Mouse (Mus musculus): ENCODE measurements at regions not wholly inside any gene's neighbourhood (a gene's known extent, or its start where the extent isn't known, plus 50 kb on each side); places are given as distances from the start of the nearest gene placed in this dataset.

- ATAC-seq (replicated peaks; ENCODE audit: insufficient number of reproducible peaks, low FRiP score, low TSS enrichment, low read depth) (no peak), DNase-seq (ENCODE audit: low spot score) (no peak)
- Histone ChIP-seq H3K4me1 (ENCODE audit: control insufficient read depth, insufficient read depth, low read length) (no peaks in the 10 kb centered on the region), H3K9me3 (replicated peaks; ENCODE audit: control insufficient read depth, low read length) (no peaks in the 10 kb centered on the region), H3K27ac (replicated peaks; ENCODE audit: low read depth, low read length) (no peak overlapping the region), H3K9ac (replicated peaks; ENCODE audit: low read length) (no peak overlapping the region), H3K4me3 (ENCODE audit: low read depth, low read length) (no peak overlapping the region), H3K27me3 (ENCODE audit: control insufficient read depth, insufficient read depth, low read length) (no peaks in the 10 kb centered on the region), H3K4me2 (ENCODE audit: low read depth, low read length) (no peak overlapping the region), H3K36me3 (replicated peaks; ENCODE audit: control insufficient read depth, insufficient read depth, low read depth, low read length) (no peaks in the 10 kb centered on the region)
- WGBS = 76% methylated on average over 8 of the region's 8 CpGs
Measured at GRCm38 (mm10) chr9:68402176-68402845, 251.3 kb upstream of the Rora start.

- Histone ChIP-seq H3K36me3 (replicated peaks; ENCODE audit: control insufficient read depth, insufficient read depth, low read depth, low read length) (no peaks in the 10 kb centered on the region), H3K4me1 (ENCODE audit: control insufficient read depth, insufficient read depth, low read length) (no peaks in the 10 kb centered on the region), H3K9me3 (replicated peaks; ENCODE audit: control insufficient read depth, low read length) (no peaks in the 10 kb centered on the region), H3K27ac (replicated peaks; ENCODE audit: low read depth, low read length) (no peak overlapping the region), H3K27me3 (ENCODE audit: control insufficient read depth, insufficient read depth, low read length) (no peaks in the 10 kb centered on the region), H3K4me2 (ENCODE audit: low read depth, low read length) (no peak overlapping the region), H3K4me3 (ENCODE audit: low read depth, low read length) (no peak overlapping the region), H3K9ac (replicated peaks; ENCODE audit: low read length) (no peak overlapping the region)
- DNase-seq (ENCODE audit: low spot score) = no peak
- 93% methylated on average over 3 of the region's 3 CpGs for WGBS
- ATAC-seq (replicated peaks; ENCODE audit: insufficient number of reproducible peaks, low FRiP score, low TSS enrichment, low read depth) = no peak
Measured at GRCm38 (mm10) chr9:68402981-68403380, 250.6 kb upstream of the Rora start.

GRCm38 (mm10) chr9:68403516-68403915 lies 250.1 kb upstream of the Rora start:
- Histone ChIP-seq H3K4me3 (ENCODE audit: low read depth, low read length) (no peak overlapping the region), H3K9me3 (replicated peaks; ENCODE audit: control insufficient read depth, low read length) (no peaks in the 10 kb centered on the region), H3K36me3 (replicated peaks; ENCODE audit: control insufficient read depth, insufficient read depth, low read depth, low read length) (no peaks in the 10 kb centered on the region), H3K27ac (replicated peaks; ENCODE audit: low read depth, low read length) (no peak overlapping the region), H3K4me2 (ENCODE audit: low read depth, low read length) (no peak overlapping the region), H3K9ac (replicated peaks; ENCODE audit: low read length) (no peak overlapping the region), H3K4me1 (ENCODE audit: control insufficient read depth, insufficient read depth, low read length) (no peaks in the 10 kb centered on the region), H3K27me3 (ENCODE audit: control insufficient read depth, insufficient read depth, low read length) (no peaks in the 10 kb centered on the region)
- 84% methylated on average over 4 of the region's 4 CpGs for WGBS
- no peak for ATAC-seq (replicated peaks; ENCODE audit: insufficient number of reproducible peaks, low FRiP score, low TSS enrichment, low read depth)
- DNase-seq (ENCODE audit: low spot score) = no peak

GRCm38 (mm10) chr9:68409786-68410185 lies 243.8 kb upstream of the Rora start:
- H3K9ac ChIP-seq (replicated peaks; ENCODE audit: low read length) = no peak overlapping the region
- no peak overlapping the region for H3K4me2 ChIP-seq (ENCODE audit: low read depth, low read length)
- 81% methylated on average over 3 of the region's 3 CpGs for WGBS
- H3K4me3 ChIP-seq (ENCODE audit: low read depth, low read length) = no peak overlapping the region
- DNase-seq (ENCODE audit: low spot score) (no peak), ATAC-seq (replicated peaks; ENCODE audit: insufficient number of reproducible peaks, low FRiP score, low TSS enrichment, low read depth) (no peak)
- no peaks in the 10 kb centered on the region for H3K9me3 ChIP-seq (replicated peaks; ENCODE audit: control insufficient read depth, low read length)
- H3K27me3 ChIP-seq (ENCODE audit: control insufficient read depth, insufficient read depth, low read length) = no peaks in the 10 kb centered on the region
- H3K36me3 ChIP-seq (replicated peaks; ENCODE audit: control insufficient read depth, insufficient read depth, low read depth, low read length) = no peaks in the 10 kb centered on the region
- H3K27ac ChIP-seq (replicated peaks; ENCODE audit: low read depth, low read length) = no peak overlapping the region
- no peaks in the 10 kb centered on the region for H3K4me1 ChIP-seq (ENCODE audit: control insufficient read depth, insufficient read depth, low read length)

GRCm38 (mm10) chr9:68426286-68426685 lies 227.3 kb upstream of the Rora start:
- WGBS = 84% methylated on average over 2 of the region's 2 CpGs

GRCm38 (mm10) chr9:68462755-68463154 lies 190.8 kb upstream of the Rora start:
- Histone ChIP-seq H3K27me3 (ENCODE audit: control insufficient read depth, insufficient read depth, low read length) (no peaks in the 10 kb centered on the region), H3K36me3 (replicated peaks; ENCODE audit: control insufficient read depth, insufficient read depth, low read depth, low read length) (no peaks in the 10 kb centered on the region), H3K4me1 (ENCODE audit: control insufficient read depth, insufficient read depth, low read length) (no peaks in the 10 kb centered on the region), H3K9ac (replicated peaks; ENCODE audit: low read length) (no peak overlapping the region), H3K9me3 (replicated peaks; ENCODE audit: control insufficient read depth, low read length) (no peaks in the 10 kb centered on the region), H3K4me3 (ENCODE audit: low read depth, low read length) (no peak overlapping the region), H3K4me2 (ENCODE audit: low read depth, low read length) (no peak overlapping the region), H3K27ac (replicated peaks; ENCODE audit: low read depth, low read length) (no peak overlapping the region)
- no peak for DNase-seq (ENCODE audit: low spot score)
- no peak for ATAC-seq (replicated peaks; ENCODE audit: insufficient number of reproducible peaks, low FRiP score, low TSS enrichment, low read depth)
- 92% methylated on average over 5 of the region's 5 CpGs for WGBS

More at GRCm38 (mm10) chr9:68426286-68426685, 227.3 kb upstream of the Rora start:
- Histone ChIP-seq H3K27ac (replicated peaks; ENCODE audit: low read depth, low read length) (no peak overlapping the region), H3K27me3 (ENCODE audit: control insufficient read depth, insufficient read depth, low read length) (no peaks in the 10 kb centered on the region), H3K36me3 (replicated peaks; ENCODE audit: control insufficient read depth, insufficient read depth, low read depth, low read length) (no peaks in the 10 kb centered on the region), H3K9ac (replicated peaks; ENCODE audit: low read length) (no peak overlapping the region), H3K4me3 (ENCODE audit: low read depth, low read length) (no peak overlapping the region), H3K4me1 (ENCODE audit: control insufficient read depth, insufficient read depth, low read length) (no peaks in the 10 kb centered on the region), H3K9me3 (replicated peaks; ENCODE audit: control insufficient read depth, low read length) (no peaks in the 10 kb centered on the region), H3K4me2 (ENCODE audit: low read depth, low read length) (no peak overlapping the region)
- ATAC-seq (replicated peaks; ENCODE audit: insufficient number of reproducible peaks, low FRiP score, low TSS enrichment, low read depth) = no peak
- no peak for DNase-seq (ENCODE audit: low spot score)

- no peaks in the 10 kb centered on the region for H3K9me3 ChIP-seq (replicated peaks; ENCODE audit: control insufficient read depth, low read length)
- no peak overlapping the region for H3K4me2 ChIP-seq (ENCODE audit: low read depth, low read length)
- no peaks in the 10 kb centered on the region for H3K4me1 ChIP-seq (ENCODE audit: control insufficient read depth, insufficient read depth, low read length)
- no peak overlapping the region for H3K4me3 ChIP-seq (ENCODE audit: low read depth, low read length)
- H3K36me3 ChIP-seq (replicated peaks; ENCODE audit: control insufficient read depth, insufficient read depth, low read depth, low read length) = no peaks in the 10 kb centered on the region
- no peak overlapping the region for H3K9ac ChIP-seq (replicated peaks; ENCODE audit: low read length)
- no peak for DNase-seq (ENCODE audit: low spot score)
- no peaks in the 10 kb centered on the region for H3K27me3 ChIP-seq (ENCODE audit: control insufficient read depth, insufficient read depth, low read length)
- no peak overlapping the region for H3K27ac ChIP-seq (replicated peaks; ENCODE audit: low read depth, low read length)
- no peak for ATAC-seq (replicated peaks; ENCODE audit: insufficient number of reproducible peaks, low FRiP score, low TSS enrichment, low read depth)
- 83% methylated on average over 4 of the region's 4 CpGs for WGBS
Measured at GRCm38 (mm10) chr9:68463637-68464304, 189.8 kb upstream of the Rora start.

GRCm38 (mm10) chr9:68466671-68467070 lies 186.9 kb upstream of the Rora start:
- Histone ChIP-seq H3K9ac (replicated peaks; ENCODE audit: low read length) (no peak overlapping the region), H3K4me3 (ENCODE audit: low read depth, low read length) (no peak overlapping the region), H3K4me2 (ENCODE audit: low read depth, low read length) (no peak overlapping the region), H3K27ac (replicated peaks; ENCODE audit: low read depth, low read length) (no peak overlapping the region), H3K27me3 (ENCODE audit: control insufficient read depth, insufficient read depth, low read length) (no peaks in the 10 kb centered on the region), H3K4me1 (ENCODE audit: control insufficient read depth, insufficient read depth, low read length) (no peaks in the 10 kb centered on the region), H3K9me3 (replicated peaks; ENCODE audit: control insufficient read depth, low read length) (no peaks in the 10 kb centered on the region), H3K36me3 (replicated peaks; ENCODE audit: control insufficient read depth, insufficient read depth, low read depth, low read length) (no peaks in the 10 kb centered on the region)
- WGBS = 84% methylated on average over 5 of the region's 5 CpGs
- ATAC-seq (replicated peaks; ENCODE audit: insufficient number of reproducible peaks, low FRiP score, low TSS enrichment, low read depth) (no peak), DNase-seq (ENCODE audit: low spot score) (no peak)

Data from embryonic facial prominence, embryonic 11.5 days (tissue).